Mouse (Mus musculus) megakaryocyte, embryonic 14.5 days (primary cell): Measurements from ENCODE around the gene Gdf1.

Source experiments
- FLI1 ChIP-seq: IDR thresholded peaks from 2 replicates; pipeline ENCODE4 v1.6.1; 2012; ENCODE audit warnings: low read length, inconsistent platforms, mixed read lengths
- GATA1 ChIP-seq: IDR thresholded peaks from 3 replicates; pipeline ENCODE4 v1.6.1; 2012; ENCODE audit warnings: mixed read lengths, low read length, inconsistent platforms, borderline replicate concordance

DNA sequence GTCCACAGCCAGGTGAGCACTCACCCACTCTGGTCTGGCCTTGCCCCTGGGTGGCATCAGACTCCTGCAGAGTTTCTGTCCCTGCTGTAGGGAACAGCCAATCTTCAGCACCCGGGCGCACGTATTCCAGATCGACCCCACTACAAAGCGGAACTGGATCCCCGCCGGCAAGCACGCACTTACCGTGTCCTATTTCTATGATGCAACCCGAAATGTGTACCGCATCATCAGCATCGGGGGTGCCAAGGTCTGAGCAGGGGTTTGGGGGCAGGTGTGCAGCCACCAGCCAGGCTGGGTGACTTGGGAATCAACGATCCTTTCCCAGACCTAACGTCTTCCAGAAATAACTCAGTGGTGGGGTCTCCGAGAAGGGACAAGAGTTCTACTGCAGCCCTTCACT, 44.3 kb upstream of the Gdf1 start:
- TF ChIP-seq GATA1 (no peak), FLI1 (no peak)
